In genomic region chr4:135203806-135204560, GRCm38 (mm10) we compare ENCODE assay signal across 8 mouse cellular contexts.
A peak's percentile ranks its signal among the peaks of the same experiment; 100 is the strongest.
DNase-seq lines count a peak whose midpoint lies in the region; ATAC-seq lines count a peak whose summit lies in the region.

No protein-coding gene starts in this region.

- H3K4me3 ChIP-seq in kidney, embryonic 16.5 days (ENCODE audit: low read length), result peak overlapping the region; percentile 39
- H3K4me3 ChIP-seq in intestine, embryonic 15.5 days (replicated peaks), result peak overlapping the region; percentile 32

- no peaks in the 10 kb centered on the region for H3K36me3 ChIP-seq in kidney, embryonic 16.5 days (ENCODE audit: insufficient read depth, low read length)
- no peaks in the 10 kb centered on the region for H3K36me3 ChIP-seq in intestine, embryonic 15.5 days

- H3K27ac ChIP-seq in kidney, embryonic 16.5 days (ENCODE audit: low read length), result no peak overlapping the region
- no peak overlapping the region for H3K27ac ChIP-seq in intestine, embryonic 15.5 days

- H3K27me3 ChIP-seq in kidney, embryonic 16.5 days (ENCODE audit: insufficient read depth, low read length), result peaks cover 18% of the 10 kb centered on the region
- H3K27me3 ChIP-seq in intestine, embryonic 15.5 days (replicated peaks), result peaks cover 18% of the 10 kb centered on the region

- H3K9ac ChIP-seq in kidney, embryonic 16.5 days (replicated peaks; ENCODE audit: low read length), result no peak overlapping the region
- 0 out of 2 replicates have a peak overlapping the region, but pooled peaks have one; percentile 26 for H3K9ac ChIP-seq in intestine, embryonic 15.5 days

- 12% methylated on average over 17 of the region's 17 CpGs for WGBS in kidney, embryonic 16.5 days
- WGBS in intestine, embryonic 15.5 days, result 19% methylated on average over 17 of the region's 17 CpGs

- ATAC-seq in kidney, embryonic 16.5 days (ENCODE audit: low FRiP score, low TSS enrichment), result no peak
- ATAC-seq in intestine, embryonic 15.5 days, result no peak

- peaks cover 19% of the 10 kb centered on the region for H3K4me1 ChIP-seq in kidney, embryonic 16.5 days (ENCODE audit: insufficient read depth, low read length)
- peaks cover 9% of the 10 kb centered on the region for H3K4me1 ChIP-seq in intestine, embryonic 15.5 days (replicated peaks)

- H3K9me3 ChIP-seq in kidney, embryonic 16.5 days (ENCODE audit: low read length), result no peaks in the 10 kb centered on the region
- no peaks in the 10 kb centered on the region for H3K9me3 ChIP-seq in intestine, embryonic 15.5 days

- H3K4me2 ChIP-seq in kidney, embryonic 16.5 days (replicated peaks; ENCODE audit: low read depth, low read length), result peak overlapping the region; percentile 64
- peak overlapping the region; percentile 79 for H3K4me2 ChIP-seq in intestine, embryonic 15.5 days (replicated peaks)

- no peak for DNase-seq in kidney, adult 11 months
- peak; percentile 16 for DNase-seq in embryo, embryonic 9.5 days (ENCODE audit: extremely low spot score)
- peak; percentile 21 for DNase-seq in neural tube, embryonic 10.5 days (ENCODE audit: extremely low spot score, low spot score)
- no peak for DNase-seq in layer of hippocampus, adult 18-20 months (ENCODE audit: low spot score in 2 of 2)
- DNase-seq in cerebellum, adult 18-20 months, result no peak
- no peak for DNase-seq in urinary bladder, postnatal 25 days (ENCODE audit: low spot score)

Comparison
In these comparisons a context has a peak if more than half of its experiments do, and no peak if none do; other contexts are left out.
1. DNase-seq: peak in embryo, embryonic 9.5 days (single experiment) and neural tube, embryonic 10.5 days (single experiment); none in kidney, adult 11 months (single experiment), layer of hippocampus, adult 18-20 months (0 of 2), cerebellum, adult 18-20 months (0 of 2) and urinary bladder, postnatal 25 days (single experiment).